Mouse (Mus musculus) heart, postnatal 0 days (tissue): ENCODE results near the gene Cpa5.

Source experiments
- CTCF ChIP-seq: IDR thresholded peaks from 2 replicates; pipeline ENCODE4 v1.5.1; 2016; ENCODE audit warnings: antibody characterized with exemption, control low read depth, low read depth
- EP300 ChIP-seq: IDR thresholded peaks from 2 replicates; pipeline ENCODE4 v1.6.1; 2016; ENCODE audit warnings: antibody characterized with exemption, low read depth

DNA sequence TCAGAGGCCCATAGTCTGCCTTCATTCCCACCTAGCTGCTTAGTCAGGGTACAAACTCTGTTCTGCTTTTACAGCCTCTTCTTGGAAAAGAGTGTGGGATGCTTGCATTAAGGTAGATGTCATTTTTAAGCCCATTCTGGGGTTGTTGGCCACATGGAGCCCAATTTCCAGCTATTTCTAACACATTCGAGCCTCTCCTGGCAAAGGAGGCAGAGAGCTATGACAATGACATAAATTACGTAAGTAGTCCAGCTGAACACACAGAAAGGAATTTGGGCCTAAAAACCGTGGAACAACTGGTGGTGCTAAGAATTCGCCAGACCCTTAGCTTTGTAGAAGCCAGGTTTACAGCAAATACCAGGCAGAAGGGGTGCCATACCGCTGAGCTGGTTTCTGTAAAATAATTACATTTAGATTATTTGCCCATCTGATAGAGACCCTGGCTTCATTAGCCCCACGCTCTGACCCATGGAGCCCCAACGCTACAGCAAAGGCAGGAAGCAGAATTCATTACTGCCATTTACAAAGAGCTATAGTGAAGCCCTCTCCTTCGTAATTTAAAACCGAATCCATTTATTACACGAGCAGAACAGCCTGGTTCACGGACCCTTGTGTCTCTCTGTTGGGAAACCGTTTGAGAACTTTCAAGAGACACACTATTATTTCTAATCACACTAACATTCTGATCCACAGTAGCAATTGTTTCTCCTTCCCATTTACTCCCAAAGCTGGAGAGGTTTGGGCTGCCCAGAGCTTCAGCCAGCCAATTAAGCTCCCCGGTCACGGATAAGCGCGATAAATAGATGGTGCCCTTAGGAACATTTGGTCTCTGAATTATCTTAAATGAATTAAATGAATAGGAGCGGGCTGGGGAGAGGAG, 30.6 kb upstream of the Cpa5 start:
- no peak for TF ChIP-seq CTCF
- TF ChIP-seq EP300 = no peak
